Mouse (Mus musculus) olfactory bulb, adult 2 months (tissue): Measurements from ENCODE around the gene Abca4.

ENCODE experiments used
- CTCF ChIP-seq: fragments of 200-500 bp; IDR thresholded peaks from 2 replicates; pipeline ENCODE4 v1.5.1; 2012; ENCODE audit warnings: low read depth, mild to moderate bottlenecking, low read length, moderate library complexity; ENCODE audit not compliant: insufficient read depth
- POLR2A ChIP-seq: fragments of 200-500 bp; IDR thresholded peaks from 2 replicates; pipeline ENCODE4 v1.6.1; 2012; ENCODE audit warnings: mild to moderate bottlenecking, low read depth, low read length, moderate library complexity; ENCODE audit not compliant: insufficient read depth

- TF ChIP-seq POLR2A (no peak), CTCF (no peak)
These were observed 74.5 kb downstream of the Abca4 start for GRCm38 (mm10) chr3:122118651-122119214.
